Mouse (Mus musculus): ENCODE measurements around the gene Cdr2l.

DNA sequence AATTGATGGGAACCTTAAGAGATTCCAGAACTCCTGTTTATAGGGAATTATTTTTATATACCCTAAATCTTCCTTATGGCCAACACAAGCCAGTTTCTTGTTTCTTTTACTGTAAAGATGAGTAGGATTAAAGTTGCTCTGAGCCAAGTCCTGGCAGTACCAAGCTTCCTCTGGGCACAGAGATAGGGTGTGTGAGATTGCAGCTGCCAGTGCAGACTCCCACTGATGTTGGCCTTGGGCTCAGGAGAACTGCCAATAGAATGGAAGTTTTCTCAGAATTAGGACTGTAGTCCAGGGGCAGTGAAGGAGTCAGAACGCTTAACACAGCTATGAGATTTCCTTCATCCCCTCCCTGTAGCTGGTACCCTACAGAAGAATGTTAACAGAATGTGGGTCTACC is 39.6 kb downstream of the Cdr2l start:
- TF ChIP-seq CHD2 (IDR thresholded peaks at IDR 0.05; ENCODE audit: low read depth, low read length) (no peak), ZC3H11A (IDR thresholded peaks at IDR 0.05; ENCODE audit: borderline replicate concordance, low read depth, low read length) (no peak), HCFC1 (IDR thresholded peaks at IDR 0.05; ENCODE audit: borderline replicate concordance, insufficient read depth, low read length) (no peak), MAFK (IDR thresholded peaks at IDR 0.05; ENCODE audit: insufficient read depth, low read depth, low read length) (no peak), ZNF384 (IDR thresholded peaks at IDR 0.05; ENCODE audit: low read depth, low read length) (no peak)
